Mouse (Mus musculus) MEL (cell line): ENCODE results near the gene Ehd2. TPM values are rescaled to one million over a fixed set of nuclear protein-coding genes. Genes with fewer than 3 reads are reported as not detected.

Source experiments
- DNase-seq: peaks from one replicate; pipeline ENCODE4 v3.0.0; 2011; ENCODE audit warnings: low read depth, low spot score
- H3K27ac ChIP-seq: 2 replicates; pipeline ENCODE4 v1.5.1; 2012; ENCODE audit warnings: low read depth, mild to moderate bottlenecking, control low read depth, low read length, moderate library complexity; ENCODE audit not compliant: control insufficient read depth
- H3K27me3 ChIP-seq, 2 experiments: fragments of 150-350 bp in 1 of 2; sonication (generic) in 1 of 2; 2 replicates each; pipeline ENCODE4 v1.6.1; 2012; ENCODE audit warnings: low read length in 2 of 2, mild to moderate bottlenecking in 2 of 2, improper control_type of control experiment in 1 of 2, moderate library complexity in 1 of 2; ENCODE audit not compliant: insufficient read depth in 2 of 2, control insufficient read depth in 1 of 2
- H3K36me3 ChIP-seq, 2 experiments: 2 replicates each; pipeline ENCODE4 v1.6.1; 2012 to 2014; ENCODE audit warnings: low read length in 2 of 2, improper control_type of control experiment in 1 of 2, inconsistent platforms in 1 of 2, mild to moderate bottlenecking in 1 of 2; ENCODE audit not compliant: insufficient read depth in 2 of 2, control insufficient read depth in 1 of 2
- H3K4me1 ChIP-seq, 2 experiments: fragments of 150-350 bp in 1 of 2; sonication (generic) in 1 of 2; 2 replicates each; pipeline ENCODE4 v1.6.1; 2012; ENCODE audit warnings: low read length in 2 of 2, improper control_type of control experiment in 1 of 2, mild to moderate bottlenecking in 1 of 2; ENCODE audit not compliant: insufficient read depth in 2 of 2, control insufficient read depth in 1 of 2
- H3K4me3 ChIP-seq, 2 experiments: fragments of 150-350 bp in 1 of 2; sonication (generic) in 1 of 2; 2 replicates each; pipeline ENCODE4 v1.5.1; 2012; ENCODE audit warnings: low read depth in 2 of 2, low read length in 2 of 2, mild to moderate bottlenecking in 2 of 2, moderate library complexity in 2 of 2, control low read depth in 1 of 2, improper control_type of control experiment in 1 of 2; ENCODE audit not compliant: control insufficient read depth in 1 of 2, insufficient read depth in 1 of 2
- H3K79me2 ChIP-seq: 2 replicates; pipeline ENCODE4 v1.6.1; 2012; ENCODE audit warnings: mild to moderate bottlenecking, low read length, moderate library complexity; ENCODE audit not compliant: control insufficient read depth, poor library complexity, insufficient read depth
- H3K9ac ChIP-seq: 2 replicates; pipeline ENCODE4 v1.6.1; 2012; ENCODE audit warnings: low read depth, mild to moderate bottlenecking, control low read depth, low read length, moderate library complexity; ENCODE audit not compliant: control insufficient read depth, poor library complexity, severe bottlenecking
- H3K9me3 ChIP-seq: fragments of 150-350 bp; sonication (generic); replicated peaks from 2 replicates; pipeline ENCODE4 v1.6.1; 2012; ENCODE audit warnings: mild to moderate bottlenecking, low read length, improper control_type of control experiment, moderate library complexity; ENCODE audit not compliant: insufficient read depth
- CHD2 ChIP-seq: IDR thresholded peaks from 2 replicates; pipeline ENCODE4 v1.6.1; 2011; ENCODE audit warnings: low read length, improper control_type of control experiment
- CTCF ChIP-seq, 3 experiments: IDR thresholded peaks in 2 of 3; conservative IDR thresholded peaks in 1 of 3; 2 replicates each; pipeline ENCODE4 v1.5.1; 2011 to 2012; ENCODE audit warnings: low read length in 3 of 3, low read depth in 2 of 3, mild to moderate bottlenecking in 2 of 3, improper control_type of control experiment in 1 of 3, inconsistent platforms in 1 of 3, mixed read lengths in 1 of 3, moderate library complexity in 1 of 3; ENCODE audit not compliant: control insufficient read depth in 1 of 3, insufficient read depth in 1 of 3, poor library complexity in 1 of 3, severe bottlenecking in 1 of 3
- E2F4 ChIP-seq: IDR thresholded peaks from 2 replicates; pipeline ENCODE4 v1.6.1; 2011; ENCODE audit warnings: low read depth, low read length, improper control_type of control experiment, borderline replicate concordance
- ELF1 ChIP-seq: IDR thresholded peaks from 2 replicates; pipeline ENCODE4 v1.6.1; 2014; ENCODE audit warnings: low read depth, mild to moderate bottlenecking, inconsistent platforms, low read length, improper control_type of control experiment, moderate library complexity
- GABPA ChIP-seq: IDR thresholded peaks from 2 replicates; pipeline ENCODE4 v1.6.1; 2012; ENCODE audit warnings: low read depth, mild to moderate bottlenecking, inconsistent platforms, low read length, improper control_type of control experiment, moderate library complexity
- HCFC1 ChIP-seq: IDR thresholded peaks from 2 replicates; pipeline ENCODE4 v1.6.1; 2012; ENCODE audit warnings: low read depth, mild to moderate bottlenecking, inconsistent platforms, low read length, improper control_type of control experiment, moderate library complexity
- JUND ChIP-seq: IDR thresholded peaks from 2 replicates; pipeline ENCODE4 v1.6.1; 2011; ENCODE audit warnings: low read depth, mild to moderate bottlenecking, improper control_type of control experiment, low read length
- KAT2A ChIP-seq: conservative IDR thresholded peaks from 2 replicates; pipeline ENCODE4 v1.6.1; 2012; ENCODE audit warnings: low read depth, low read length, improper control_type of control experiment, inconsistent platforms
- MAFK ChIP-seq: IDR thresholded peaks from 2 replicates; pipeline ENCODE4 v1.6.1; 2011; ENCODE audit warnings: low read depth, mild to moderate bottlenecking, low read length, improper control_type of control experiment, borderline replicate concordance
- MAX ChIP-seq: IDR thresholded peaks from 2 replicates; pipeline ENCODE4 v1.6.1; 2011; ENCODE audit warnings: low read length, improper control_type of control experiment
- MYB ChIP-seq: IDR thresholded peaks from 2 replicates; pipeline ENCODE4 v1.6.1; 2011; ENCODE audit warnings: mild to moderate bottlenecking, low read depth, low read length, improper control_type of control experiment
- NELFE ChIP-seq: IDR thresholded peaks from 2 replicates; pipeline ENCODE4 v1.6.1; 2011; ENCODE audit warnings: low read depth, low read length, improper control_type of control experiment
- NRF1 ChIP-seq: IDR thresholded peaks from 2 replicates; pipeline ENCODE4 v1.6.1; 2014; ENCODE audit warnings: low read depth, mild to moderate bottlenecking, inconsistent platforms, low read length, improper control_type of control experiment, moderate library complexity; ENCODE audit not compliant: poor library complexity, insufficient read depth, severe bottlenecking
- POLR2A ChIP-seq, 2 experiments: IDR thresholded peaks; 2 replicates each; pipeline ENCODE4 v1.6.1; 2011 to 2012; ENCODE audit warnings: low read length in 2 of 2, mild to moderate bottlenecking in 2 of 2, control low read depth in 1 of 2, improper control_type of control experiment in 1 of 2, low read depth in 1 of 2, moderate library complexity in 1 of 2; ENCODE audit not compliant: control insufficient read depth in 1 of 2, insufficient read depth in 1 of 2, poor library complexity in 1 of 2
- POLR2AphosphoS2 ChIP-seq: IDR thresholded peaks from 2 replicates; pipeline ENCODE4 v1.6.1; 2011; ENCODE audit warnings: low read length, improper control_type of control experiment
- RAD21 ChIP-seq: IDR thresholded peaks from 2 replicates; pipeline ENCODE4 v1.6.1; 2011; ENCODE audit warnings: mild to moderate bottlenecking, low read depth, low read length, improper control_type of control experiment
- SIN3A ChIP-seq: IDR thresholded peaks from 2 replicates; pipeline ENCODE4 v1.6.1; 2012; ENCODE audit warnings: low read length, improper control_type of control experiment, inconsistent platforms
- SMC3 ChIP-seq: IDR thresholded peaks from 2 replicates; pipeline ENCODE4 v1.6.1; 2011; ENCODE audit warnings: low read depth, low read length, improper control_type of control experiment
- TAL1 ChIP-seq: IDR thresholded peaks from 2 replicates; pipeline ENCODE4 v1.6.1; 2012; ENCODE audit warnings: mild to moderate bottlenecking, inconsistent platforms, low read length, moderate library complexity, mixed read lengths
- TBP ChIP-seq: IDR thresholded peaks from 2 replicates; pipeline ENCODE4 v1.8.0; 2011; ENCODE audit warnings: low read depth, low read length, improper control_type of control experiment
- TCF12 ChIP-seq: IDR thresholded peaks from 2 replicates; pipeline ENCODE4 v1.6.1; 2014; ENCODE audit warnings: low read depth, mild to moderate bottlenecking, inconsistent platforms, low read length, improper control_type of control experiment, moderate library complexity
- UBTF ChIP-seq: IDR thresholded peaks from 2 replicates; pipeline ENCODE4 v1.6.1; 2012; ENCODE audit warnings: low read depth, mild to moderate bottlenecking, inconsistent platforms, low read length, improper control_type of control experiment, moderate library complexity, borderline replicate concordance; ENCODE audit not compliant: insufficient read depth
- USF1 ChIP-seq: IDR thresholded peaks from 2 replicates; pipeline ENCODE4 v1.6.1; 2014; ENCODE audit warnings: low read depth, mild to moderate bottlenecking, inconsistent platforms, low read length, improper control_type of control experiment, moderate library complexity
- ZC3H11A ChIP-seq: IDR thresholded peaks from 2 replicates; pipeline ENCODE4 v1.6.1; 2012; ENCODE audit warnings: low read depth, mild to moderate bottlenecking, inconsistent platforms, low read length, improper control_type of control experiment
- ZMIZ1 ChIP-seq: IDR thresholded peaks from 2 replicates; pipeline ENCODE4 v1.6.1; 2012; ENCODE audit warnings: low read depth, mild to moderate bottlenecking, inconsistent platforms, low read length, improper control_type of control experiment, moderate library complexity
- ZNF384 ChIP-seq: IDR thresholded peaks from 2 replicates; pipeline ENCODE4 v1.6.1; 2012; ENCODE audit warnings: low read depth, mild to moderate bottlenecking, inconsistent platforms, low read length, improper control_type of control experiment
- polyA plus RNA-seq, 2 experiments: library from polyadenylated mRNA; stranded (reverse) in 1 of 2; unstranded in 1 of 2; fragments of >175 nt in 1 of 2; fragments of >200 nt in 1 of 2; gene quantifications; 2 replicates each; pipeline versions ENCODE4 v1.2.1 to v1.2.4; 2012; ENCODE audit warnings: low replicate concordance in 2 of 2, low read depth in 1 of 2; ENCODE audit not compliant: insufficient read length in 2 of 2, insufficient read depth in 1 of 2, missing spikeins in 1 of 2
- total RNA-seq: library from RNA; depleted of rRNA; stranded (reverse); fragments of 300-350 nt; gene quantifications from 2 replicates; pipeline ENCODE4 v1.2.3, GENCODE M21; 2012

Gene Ehd2
- total and polyA plus RNA-seq, 3 experiments, result 3.2 to 6.2 TPM; not detected in 1

DNA sequence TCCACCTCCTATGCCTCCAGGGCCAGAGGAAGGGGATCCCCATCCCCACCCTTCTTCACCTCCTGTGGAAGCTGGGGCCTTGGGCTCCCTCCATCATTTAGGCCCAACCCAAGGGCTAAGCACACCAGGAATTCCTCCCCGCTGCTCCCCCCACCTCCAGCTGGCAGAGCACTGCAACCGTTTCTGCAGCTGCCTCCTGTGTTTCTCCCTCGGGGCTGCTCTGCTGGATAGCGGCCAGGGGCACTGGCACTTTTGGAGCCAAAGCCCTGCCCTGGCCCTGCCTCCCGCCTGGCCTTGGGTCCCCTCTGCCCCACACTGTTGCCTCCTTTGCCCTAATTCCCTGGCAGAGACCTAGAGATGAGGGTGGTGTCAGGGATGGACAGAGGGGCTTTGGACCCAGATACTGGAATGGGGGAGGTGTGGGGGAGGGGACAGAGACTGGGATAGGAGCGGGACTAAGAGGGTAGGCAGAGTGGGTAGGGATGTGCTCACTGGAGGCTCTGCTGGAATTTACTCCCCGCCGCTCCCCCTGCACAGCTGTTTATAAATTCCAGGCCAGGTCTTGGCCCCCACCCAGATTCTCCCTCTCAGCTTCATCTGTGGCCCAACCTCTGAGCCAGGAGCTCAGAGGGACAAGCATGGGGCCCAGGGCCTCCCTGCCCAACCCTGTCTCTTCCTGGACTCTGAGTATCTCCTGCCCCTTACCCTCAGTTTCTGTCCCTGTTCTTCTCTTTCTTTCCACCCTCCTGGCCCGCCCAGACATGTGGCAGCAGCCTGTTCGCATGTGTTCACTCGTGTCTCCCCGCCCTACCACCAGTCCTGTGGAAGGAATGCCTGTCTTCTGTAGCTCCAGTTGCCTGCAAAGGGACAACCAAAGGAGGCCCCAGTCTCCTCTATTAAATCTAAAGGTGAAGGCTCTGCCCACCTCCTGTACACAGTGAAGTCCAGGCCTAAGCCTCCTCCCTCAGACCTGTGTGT lies 4.8 kb downstream of the Ehd2 start:
- Histone ChIP-seq H3K27ac (no peak overlapping the region), H3K27me3 (no peaks in the 10 kb centered on the region), H3K9me3 (no peaks in the 10 kb centered on the region), H3K36me3 (peaks cover 0 to 10% of the 10 kb centered on the region in 2 experiments; a peak in 2 of 4 replicates), H3K9ac (no peak overlapping the region), H3K79me2 (no peaks in the 10 kb centered on the region), H3K4me1 (peaks cover 6 to 17% of the 10 kb centered on the region in 2 experiments), H3K4me3 (no peak overlapping the region)
- no peak for DNase-seq
- TF ChIP-seq E2F4, result no peak
- TF ChIP-seq GABPA, result no peak
- no peak for TF ChIP-seq USF1
- no peak for TF ChIP-seq POLR2A (IDR thresholded peaks at IDR 0.05; ENCODE audit: control insufficient read depth in 1 of 2, insufficient read depth in 1 of 2, low read depth in 1 of 2, low read length in 2 of 2, poor library complexity in 1 of 2)
- no peak for TF ChIP-seq NRF1
- no peak for TF ChIP-seq HCFC1
- TF ChIP-seq SMC3, result no peak
- TF ChIP-seq TCF12, result no peak
- no peak for TF ChIP-seq ELF1
- no peak for TF ChIP-seq RAD21
- TF ChIP-seq MYB, result no peak
- TF ChIP-seq MAX, result no peak
- TF ChIP-seq ZMIZ1, result no peak
- no peak for TF ChIP-seq CHD2
- TF ChIP-seq SIN3A, result no peak

DNA sequence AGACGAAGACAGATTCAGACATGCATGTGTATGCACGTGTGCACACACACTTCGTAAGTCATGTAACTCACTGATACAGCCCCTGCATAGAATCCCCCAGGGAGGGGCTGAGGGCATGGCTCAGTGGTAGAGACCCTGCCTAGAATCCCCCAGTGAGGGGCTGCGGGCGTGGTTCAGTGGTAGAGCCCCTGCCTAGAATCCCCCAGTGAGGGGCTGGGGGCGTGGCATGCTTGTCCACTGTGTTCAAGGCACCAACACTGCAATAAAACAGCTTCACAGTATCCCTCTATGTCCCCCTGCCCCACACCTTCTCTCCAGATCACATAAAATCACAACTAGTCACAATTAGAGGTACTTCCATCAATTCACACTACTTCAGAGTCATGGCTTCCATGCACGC lies 5.6 kb downstream of the Ehd2 start:
- H3K27me3 ChIP-seq, result no peaks in the 10 kb centered on the region
- no peaks in the 10 kb centered on the region for H3K9me3 ChIP-seq
- H3K79me2 ChIP-seq, result no peaks in the 10 kb centered on the region
- no peak for TF ChIP-seq HCFC1
- TF ChIP-seq TAL1, result no peak
- TF ChIP-seq ZC3H11A, result no peak
- TF ChIP-seq KAT2A, result no peak
- TF ChIP-seq ZNF384, result no peak
- TF ChIP-seq UBTF, result no peak
- no peak for TF ChIP-seq CTCF (IDR thresholded peaks at IDR 0.05 in 2 of 3, conservative IDR thresholded peaks at IDR 0.05 in 1 of 3; ENCODE audit: control insufficient read depth in 1 of 3, insufficient read depth in 1 of 3, low read depth in 2 of 3, low read length in 3 of 3, poor library complexity in 1 of 3, severe bottlenecking in 1 of 3)
- TF ChIP-seq NELFE, result no peak
- no peak for TF ChIP-seq MYB
- TF ChIP-seq SIN3A, result no peak
- TF ChIP-seq USF1, result no peak
- no peak for TF ChIP-seq MAFK
- TF ChIP-seq POLR2AphosphoS2, result no peak
- TF ChIP-seq MAX, result no peak
- no peak for TF ChIP-seq ZMIZ1
- TF ChIP-seq ELF1, result no peak
- TF ChIP-seq JUND, result no peak
- no peak for TF ChIP-seq TBP
- TF ChIP-seq, all 39 proteins: peak for 0
- DNase-seq, result no peak
- peaks cover 6 to 15% of the 10 kb centered on the region in 2 experiments for H3K4me1 ChIP-seq
- no peak overlapping the region for H3K9ac ChIP-seq
- no peak overlapping the region for H3K4me3 ChIP-seq
- peaks cover 0 to 9% of the 10 kb centered on the region in 2 experiments; a peak in 2 of 4 replicates for H3K36me3 ChIP-seq
- no peak overlapping the region for H3K27ac ChIP-seq
